Comparison of ENCODE assay signal across 21 mouse cellular contexts in genomic region chr7:80839755-80840154, GRCm38 (mm10). TPM values are rescaled to one million over a fixed set of nuclear protein-coding genes. Genes with fewer than 3 reads are reported as not detected.
DNase-seq lines count a peak whose midpoint lies in the region; ATAC-seq and TF ChIP-seq lines count a peak whose summit lies in the region.
"Had no signal": no experiment of that assay in that cellular context is flagged by ENCODE, and none has a peak within 500 bp of the region (broad histone marks: within the 10 kb centered on the region; RNA-seq: fewer than 3 reads in every experiment).

No protein-coding gene starts in this region.

- H3K27ac ChIP-seq in kidney, embryonic 16.5 days (ENCODE audit: low read length): no peak overlapping the region
- H3K27ac ChIP-seq in intestine, embryonic 14.5 days (ENCODE audit: low read depth): no peak overlapping the region
- no peak overlapping the region for H3K27ac ChIP-seq in intestine, embryonic 16.5 days (ENCODE audit: low read length)
- H3K27ac ChIP-seq in stomach, postnatal 0 days (replicated peaks): no peak overlapping the region
- H3K27ac ChIP-seq: forebrain, embryonic 12.5 days; forebrain, embryonic 15.5 days; heart, embryonic 15.5 days; hindbrain, embryonic 13.5 days had no signal

- no peak overlapping the region for H3K4me3 ChIP-seq in kidney, embryonic 16.5 days (ENCODE audit: low read length)
- no peak overlapping the region for H3K4me3 ChIP-seq in intestine, embryonic 14.5 days (ENCODE audit: low read depth, low read length)
- no peak overlapping the region for H3K4me3 ChIP-seq in intestine, embryonic 16.5 days (ENCODE audit: low read length)
- H3K4me3 ChIP-seq in stomach, postnatal 0 days (ENCODE audit: low read depth, low read length): no peak overlapping the region
- H3K4me3 ChIP-seq: forebrain, embryonic 12.5 days; forebrain, embryonic 15.5 days; heart, embryonic 12.5 days; heart, embryonic 15.5 days; hindbrain, embryonic 13.5 days had no signal

- H3K4me1 ChIP-seq in kidney, embryonic 16.5 days (ENCODE audit: insufficient read depth, low read length): peaks cover 21% of the 10 kb centered on the region; the same call in 1 of the 2 replicates
- H3K4me1 ChIP-seq in intestine, embryonic 14.5 days (replicated peaks; ENCODE audit: control insufficient read depth, insufficient read depth, low read length): peaks cover 7% of the 10 kb centered on the region
- peaks cover 10% of the 10 kb centered on the region for H3K4me1 ChIP-seq in intestine, embryonic 16.5 days (ENCODE audit: control insufficient read depth, insufficient read depth, low read length)
- 0 out of 2 replicates have a peak, but pooled peaks cover 2% of the 10 kb centered on the region for H3K4me1 ChIP-seq in stomach, postnatal 0 days (replicated peaks; ENCODE audit: control insufficient read depth, insufficient read depth)
- H3K4me1 ChIP-seq: forebrain, embryonic 12.5 days; forebrain, embryonic 15.5 days; hindbrain, embryonic 13.5 days had no signal

- H3K4me2 ChIP-seq in kidney, embryonic 16.5 days (replicated peaks; ENCODE audit: low read depth, low read length): no peak overlapping the region
- H3K4me2 ChIP-seq in intestine, embryonic 14.5 days (ENCODE audit: low read length): no peak overlapping the region
- no peak overlapping the region for H3K4me2 ChIP-seq in intestine, embryonic 16.5 days (ENCODE audit: low read depth, low read length)
- H3K4me2 ChIP-seq in stomach, postnatal 0 days (replicated peaks; ENCODE audit: low read depth): no peak overlapping the region
- H3K4me2 ChIP-seq: forebrain, embryonic 12.5 days; forebrain, embryonic 15.5 days; heart, embryonic 12.5 days; heart, embryonic 15.5 days; hindbrain, embryonic 13.5 days had no signal

- H3K27me3 ChIP-seq in kidney, embryonic 16.5 days (ENCODE audit: insufficient read depth, low read length): no peaks in the 10 kb centered on the region
- H3K27me3 ChIP-seq in intestine, embryonic 14.5 days (replicated peaks; ENCODE audit: control insufficient read depth, insufficient read depth, low read length): no peaks in the 10 kb centered on the region
- no peaks in the 10 kb centered on the region for H3K27me3 ChIP-seq in intestine, embryonic 16.5 days (replicated peaks; ENCODE audit: control insufficient read depth, insufficient read depth, low read length)
- no peaks in the 10 kb centered on the region for H3K27me3 ChIP-seq in stomach, postnatal 0 days (ENCODE audit: control insufficient read depth, insufficient read depth, low read length)
- H3K27me3 ChIP-seq: forebrain, embryonic 12.5 days; forebrain, embryonic 15.5 days; heart, embryonic 12.5 days; heart, embryonic 15.5 days had no signal

- H3K9me3 ChIP-seq in kidney, embryonic 16.5 days (ENCODE audit: low read length): no peaks in the 10 kb centered on the region
- no peaks in the 10 kb centered on the region for H3K9me3 ChIP-seq in intestine, embryonic 14.5 days (ENCODE audit: control insufficient read depth, low read length)
- H3K9me3 ChIP-seq in intestine, embryonic 16.5 days (ENCODE audit: control insufficient read depth, low read length): peaks cover 5% of the 10 kb centered on the region
- no peaks in the 10 kb centered on the region for H3K9me3 ChIP-seq in stomach, postnatal 0 days (ENCODE audit: control insufficient read depth, low read length)
- H3K9me3 ChIP-seq: forebrain, embryonic 12.5 days; forebrain, embryonic 15.5 days; heart, embryonic 12.5 days; heart, embryonic 15.5 days; hindbrain, embryonic 13.5 days had no signal

- H3K9ac ChIP-seq in kidney, embryonic 16.5 days (replicated peaks; ENCODE audit: low read length): no peak overlapping the region
- no peak overlapping the region for H3K9ac ChIP-seq in intestine, embryonic 14.5 days (ENCODE audit: low read length)
- H3K9ac ChIP-seq in intestine, embryonic 16.5 days (ENCODE audit: low read depth, low read length): no peak overlapping the region
- no peak overlapping the region for H3K9ac ChIP-seq in stomach, postnatal 0 days (ENCODE audit: low read length)
- H3K9ac ChIP-seq: forebrain, embryonic 12.5 days; forebrain, embryonic 15.5 days; heart, embryonic 12.5 days; heart, embryonic 15.5 days; hindbrain, embryonic 13.5 days had no signal

- no peak for DNase-seq in kidney, adult 11 months
- no peak for DNase-seq in intestine, embryonic 14.5 days (ENCODE audit: low spot score)
- DNase-seq in stomach, postnatal 0 days (ENCODE audit: low spot score): no peak
- no peak for DNase-seq in cerebellum, adult 11-12 months
- DNase-seq in cerebellum, adult 9-11 months: no peak
- DNase-seq: adrenal gland, adult 2 months; adrenal gland, postnatal 14 days; cerebellum, adult 11 months; cerebellum, adult 8-10 months; cerebellum, postnatal 14 days; gastrocnemius, postnatal 25 days; heart, adult 18-20 months; heart, postnatal 14 days had no signal

- no peaks in the 10 kb centered on the region for H3K36me3 ChIP-seq in kidney, embryonic 16.5 days (ENCODE audit: insufficient read depth, low read length)
- H3K36me3 ChIP-seq in intestine, embryonic 14.5 days (ENCODE audit: control insufficient read depth, insufficient read depth, low read length): no peaks in the 10 kb centered on the region
- H3K36me3 ChIP-seq in intestine, embryonic 16.5 days (ENCODE audit: control insufficient read depth, insufficient read depth, low read length): no peaks in the 10 kb centered on the region
- no peaks in the 10 kb centered on the region for H3K36me3 ChIP-seq in stomach, postnatal 0 days (ENCODE audit: control insufficient read depth, insufficient read depth, low read length)
- H3K36me3 ChIP-seq: forebrain, embryonic 12.5 days; forebrain, embryonic 15.5 days; heart, embryonic 12.5 days; heart, embryonic 15.5 days; hindbrain, embryonic 13.5 days had no signal

- no peak for TF ChIP-seq CTCF in stomach, postnatal 0 days (IDR thresholded peaks at IDR 0.05; ENCODE audit: low read depth)

- peak; percentile 33; the same call in 1 of the 2 replicates for ATAC-seq in kidney, embryonic 16.5 days (ENCODE audit: low FRiP score, low TSS enrichment)
- ATAC-seq in intestine, embryonic 14.5 days (replicated peaks; ENCODE audit: low FRiP score, low TSS enrichment, low read depth): 0 out of 2 replicates have a peak, but pooled peaks have one; percentile 23
- ATAC-seq in intestine, embryonic 16.5 days: peak; percentile 57; the same call in 1 of the 2 replicates
- ATAC-seq in stomach, postnatal 0 days (ENCODE audit: low FRiP score, low TSS enrichment): peak; percentile 40; the same call in 1 of the 2 replicates
- ATAC-seq: forebrain, embryonic 15.5 days; hindbrain, embryonic 16.5 days had no signal

- no peak for TF ChIP-seq EP300 in stomach, postnatal 0 days (optimal IDR thresholded peaks at IDR 0.05)

RNA-seq across cellular contexts. Expression of gene Iqgap1, which starts 14.0 kb away (rescaled TPM):
- polyA plus RNA-seq in kidney, embryonic 16.5 days (2015; fragmentation: Nextera tagmentation; extraction: Ambion mirVana): 97.7 and 101 TPM in 2 replicates
- polyA plus RNA-seq in intestine, embryonic 14.5 days (2014; fragmentation: Nextera tagmentation; extraction: Ambion mirVana): 81.7 and 82.5 TPM in 2 replicates
- 64.3 and 66.2 TPM in 2 replicates for polyA plus RNA-seq in intestine, embryonic 16.5 days (2015; fragmentation: Nextera tagmentation; extraction: Ambion mirVana)
- polyA plus RNA-seq in stomach, postnatal 0 days (2015; fragmentation: Nextera tagmentation; extraction: Ambion mirVana): 52.8 and 58.0 TPM in 2 replicates

RNA-seq across cellular contexts. Expression of gene Zscan2, which starts 21.0 kb away (rescaled TPM):
- 3.0 and 3.2 TPM in 2 replicates for polyA plus RNA-seq in kidney, embryonic 16.5 days (2015; fragmentation: Nextera tagmentation; extraction: Ambion mirVana)
- polyA plus RNA-seq in intestine, embryonic 14.5 days (2014; fragmentation: Nextera tagmentation; extraction: Ambion mirVana): 2.4 and 3.3 TPM in 2 replicates
- polyA plus RNA-seq in intestine, embryonic 16.5 days (2015; fragmentation: Nextera tagmentation; extraction: Ambion mirVana): 1.4 TPM in 2 replicates
- 0.63 and 0.76 TPM in 2 replicates for polyA plus RNA-seq in stomach, postnatal 0 days (2015; fragmentation: Nextera tagmentation; extraction: Ambion mirVana)
